Mouse (Mus musculus): ENCODE measurements at regions not wholly inside any gene's neighbourhood (a gene's known extent, or its start where the extent isn't known, plus 50 kb on each side); places are given as distances from the start of the nearest gene placed in this dataset.

DNA sequence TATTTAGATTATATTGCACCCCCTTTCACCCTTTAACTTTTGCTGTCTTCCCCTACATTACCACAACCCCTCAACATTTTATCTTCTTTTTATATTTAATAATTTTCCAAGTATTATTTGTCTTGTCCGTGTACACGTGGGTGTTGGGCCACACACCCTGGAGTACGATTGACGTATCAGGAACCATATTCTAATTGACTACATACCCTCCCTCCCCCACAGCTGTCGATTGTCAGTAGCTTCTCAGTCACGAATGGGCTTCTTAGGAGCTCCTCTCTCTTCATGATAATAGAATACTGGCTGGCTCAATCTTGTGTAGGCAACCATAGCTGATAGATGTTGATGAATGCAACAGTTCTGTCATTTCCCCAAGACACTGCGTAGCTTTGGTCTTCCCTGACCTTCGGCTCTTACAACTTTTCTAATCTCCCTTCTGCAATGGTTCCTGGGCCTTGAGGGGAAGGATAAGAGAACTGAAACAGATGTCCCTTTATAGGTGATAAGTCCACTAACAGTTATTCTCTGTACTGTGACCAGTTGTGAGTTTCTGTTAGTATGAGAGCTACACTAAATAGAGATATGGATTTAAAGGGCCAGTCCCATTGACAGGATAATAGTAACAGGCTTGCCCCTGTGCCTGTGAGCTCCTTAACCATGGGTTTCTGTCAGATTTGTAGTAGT lies 310.9 kb downstream of the Epha7 start:
- intact Hi-C loops (cut with DNase I) = no loop called here
- no peak for DNase-seq (ENCODE audit: extremely low spot score in 1 of 2, low spot score in 2 of 2)

DNA sequence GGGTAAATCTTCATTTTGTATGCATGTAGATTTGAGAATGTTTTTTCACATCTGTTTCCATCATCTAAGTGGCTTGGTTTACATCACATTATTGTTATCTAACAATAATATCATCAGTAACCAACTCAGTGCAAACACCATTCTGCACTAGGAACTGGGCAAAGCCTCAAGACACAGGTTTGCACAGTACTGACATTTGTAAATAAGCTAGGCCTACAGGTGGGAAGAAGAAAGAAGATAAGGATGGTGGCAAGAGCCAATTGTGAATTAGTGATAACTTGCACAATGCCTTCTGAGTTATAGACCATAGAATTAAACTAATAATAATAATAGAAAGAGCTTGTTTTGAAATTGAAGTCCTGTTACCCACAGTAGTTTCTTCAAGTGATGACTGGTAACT lies 317.6 kb downstream of the Epha7 start:
- no peak for DNase-seq (ENCODE audit: extremely low spot score in 1 of 2, low spot score in 2 of 2)
- intact Hi-C loops (cut with DNase I) = no loop called here

DNA sequence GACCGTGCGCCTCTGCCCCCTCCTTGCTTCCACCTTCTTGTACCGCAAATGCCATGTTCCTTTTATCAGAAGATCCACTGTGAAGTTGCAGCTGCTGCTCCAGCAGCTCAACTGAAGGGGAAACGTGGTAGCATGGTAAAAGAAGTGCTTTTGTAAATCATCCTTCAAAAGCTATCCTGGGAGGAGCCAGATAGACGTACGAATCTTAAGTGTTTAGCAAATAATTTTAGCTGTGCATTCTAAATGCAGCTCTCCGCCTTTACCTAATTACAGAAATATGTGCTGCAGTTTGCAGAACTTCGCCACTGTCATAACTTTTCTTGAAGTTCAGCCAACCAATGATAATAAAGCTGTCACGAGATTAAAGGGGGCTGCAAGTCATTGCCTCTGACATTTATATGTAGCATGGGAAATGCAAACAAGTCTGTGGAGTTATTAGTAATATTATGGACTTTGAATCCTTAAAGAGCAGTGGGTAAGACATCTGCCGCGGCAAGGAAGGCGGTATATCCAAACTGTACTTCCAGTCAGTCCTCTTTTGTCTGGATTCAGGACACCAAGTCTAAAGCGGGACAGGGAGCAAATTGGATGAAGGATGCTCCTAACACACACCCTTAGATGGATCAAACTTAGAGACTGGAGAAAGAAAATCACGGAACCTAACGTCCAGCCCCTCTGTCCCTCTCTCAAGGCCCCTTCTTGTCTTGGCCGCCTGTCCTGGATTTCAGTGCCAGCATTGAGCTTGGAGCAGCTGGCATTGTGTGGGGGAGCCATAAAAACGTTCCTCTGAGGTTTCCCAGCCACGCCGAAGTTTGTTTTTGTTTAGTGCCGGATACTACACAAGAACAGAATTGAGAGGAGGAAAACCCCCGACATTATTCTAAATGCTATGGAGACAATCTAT lies 320.7 kb downstream of the Epha7 start:
- no peak for DNase-seq (ENCODE audit: extremely low spot score in 1 of 2, low spot score in 2 of 2)
- intact Hi-C loops (cut with DNase I) = no loop called here

DNA sequence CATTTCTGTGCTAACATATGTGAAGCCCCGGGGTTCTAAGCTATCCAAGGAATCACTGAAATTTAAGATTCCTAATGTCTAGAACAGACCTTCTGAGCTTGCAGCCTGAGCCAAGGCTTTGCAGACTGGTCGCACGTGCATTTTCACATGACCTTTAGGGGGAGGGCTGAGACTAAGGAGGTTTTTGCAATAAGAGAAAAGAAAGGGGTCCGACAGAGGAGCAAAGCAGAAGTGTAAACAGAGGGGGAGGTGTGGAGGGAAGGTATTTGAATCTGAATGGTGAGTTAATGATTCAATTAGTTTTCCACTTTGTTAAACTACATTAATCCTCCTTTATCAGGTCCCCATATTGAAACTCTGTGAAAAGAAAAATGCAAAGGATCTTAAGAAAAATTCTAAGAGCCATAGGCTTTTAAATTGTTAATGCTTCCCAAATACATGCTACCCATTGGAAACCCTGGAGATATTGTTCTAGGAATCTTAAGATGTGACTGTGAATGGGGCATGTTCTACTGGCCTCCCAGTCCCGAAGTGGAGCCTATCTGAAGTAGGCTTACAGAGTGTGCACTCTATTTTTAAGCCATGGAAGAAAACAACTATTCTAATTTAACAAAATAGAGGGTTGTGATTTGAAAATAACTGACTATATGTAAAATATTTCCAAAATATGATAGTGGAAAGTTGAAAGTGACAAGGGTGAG lies 322.9 kb downstream of the Epha7 start:
- intact Hi-C loops (cut with DNase I) = no loop called here
- DNase-seq (ENCODE audit: extremely low spot score in 1 of 2, low spot score in 2 of 2) = no peak

DNA sequence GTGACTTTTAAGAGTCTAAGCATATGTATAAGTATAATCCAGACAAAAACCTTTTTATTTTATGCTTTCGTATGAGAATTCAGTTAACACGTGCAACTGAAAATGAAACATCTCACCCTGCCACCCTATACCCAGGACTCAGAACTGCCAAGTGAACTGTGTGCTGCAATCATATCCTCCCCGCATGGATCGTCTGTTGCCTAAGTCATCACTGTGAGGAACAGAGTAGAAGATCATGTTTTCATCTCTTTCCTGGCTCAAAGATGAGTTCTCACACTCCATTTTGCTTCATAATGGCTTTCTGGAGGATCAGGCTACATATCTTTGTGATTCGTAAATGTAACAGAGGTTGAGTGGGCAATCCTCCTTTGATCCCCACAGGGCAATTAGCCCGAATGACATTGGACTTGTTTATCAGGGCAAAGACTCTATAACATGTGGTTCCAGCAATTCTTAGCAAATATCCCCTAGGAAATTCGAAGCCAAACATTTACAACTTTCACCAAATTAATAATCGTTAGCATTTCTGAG lies 325.9 kb downstream of the Epha7 start:
- no peak for DNase-seq (ENCODE audit: extremely low spot score in 1 of 2, low spot score in 2 of 2)
- intact Hi-C loops (cut with DNase I) = no loop called here

DNA sequence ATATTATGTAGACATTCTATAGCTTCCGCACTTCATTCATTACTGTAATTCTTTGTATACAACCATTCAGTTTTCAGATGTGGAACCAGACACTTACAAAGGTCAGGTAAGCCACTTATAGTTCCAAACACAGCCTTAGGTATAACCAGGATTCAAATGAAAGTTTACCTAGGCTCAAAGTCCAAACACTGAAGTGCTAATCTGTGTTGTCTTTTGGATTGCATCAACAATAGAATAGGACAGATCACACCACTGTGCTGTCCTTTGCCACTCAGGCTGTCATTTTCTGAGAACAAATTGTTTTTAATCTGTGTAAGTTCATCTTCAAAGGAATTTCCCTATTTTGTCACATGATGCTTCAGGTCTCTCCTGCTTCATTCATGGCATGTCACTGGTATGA lies 330.5 kb downstream of the Epha7 start:
- no peak for DNase-seq (ENCODE audit: extremely low spot score in 1 of 2, low spot score in 2 of 2)
- intact Hi-C loops (cut with DNase I) = no loop called here

DNA sequence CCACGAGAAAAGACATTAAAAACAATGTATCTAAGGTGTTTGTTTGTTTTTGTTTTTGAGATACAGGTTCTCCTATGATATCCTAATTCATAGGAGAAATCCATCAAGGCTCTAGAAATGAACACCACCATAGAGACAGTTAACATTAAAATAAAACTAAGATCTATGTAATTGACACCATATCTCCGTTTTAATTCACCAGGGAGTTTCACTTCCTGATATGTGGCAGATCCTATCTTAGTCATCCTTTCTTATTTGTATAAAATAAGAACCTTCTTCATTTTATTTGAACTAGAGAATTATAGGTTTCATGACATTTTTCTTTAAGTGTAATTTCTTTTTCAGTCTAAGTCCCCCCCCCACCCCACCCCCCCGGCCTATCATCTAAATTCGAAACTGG lies 332.3 kb downstream of the Epha7 start:
- no peak for DNase-seq (ENCODE audit: extremely low spot score in 1 of 2, low spot score in 2 of 2)
- intact Hi-C loops (cut with DNase I) = no loop called here

DNA sequence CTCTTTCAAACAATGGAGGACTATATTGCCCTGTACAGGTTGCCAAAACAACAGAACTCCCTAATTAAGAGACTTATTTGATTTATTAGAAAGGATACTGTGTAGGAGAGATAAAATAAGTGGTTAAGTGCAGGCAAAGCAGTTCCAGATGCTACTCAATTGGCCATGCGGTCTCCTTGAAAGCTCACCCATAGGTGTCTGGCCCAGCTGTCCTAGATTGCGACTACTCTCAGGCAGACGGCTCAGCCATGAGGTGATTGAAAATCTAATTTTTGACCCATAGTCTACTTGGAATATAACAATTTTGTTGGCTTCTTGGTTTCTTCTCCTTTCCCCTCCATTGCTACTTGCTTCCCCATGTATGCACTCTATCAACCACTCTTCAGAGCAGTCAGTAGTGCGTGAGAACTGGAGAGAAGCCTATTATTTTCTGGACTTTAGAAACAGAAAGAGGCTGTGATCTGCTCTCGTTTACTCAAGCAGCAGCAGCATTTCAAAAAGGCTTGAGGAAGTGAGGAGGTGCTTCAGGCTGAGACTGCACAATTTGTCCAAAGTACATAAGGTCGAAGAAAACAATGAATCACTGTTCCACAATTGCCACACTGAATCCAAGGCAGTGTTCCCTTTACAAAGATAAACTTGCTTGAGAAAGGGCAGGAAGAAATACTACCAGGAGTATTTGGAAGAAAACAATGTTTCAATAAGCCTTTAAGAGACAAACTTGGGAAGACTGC lies 339.4 kb downstream of the Epha7 start:
- no peak for DNase-seq (ENCODE audit: extremely low spot score in 1 of 2, low spot score in 2 of 2)
- intact Hi-C loops (cut with DNase I) = no loop called here

DNA sequence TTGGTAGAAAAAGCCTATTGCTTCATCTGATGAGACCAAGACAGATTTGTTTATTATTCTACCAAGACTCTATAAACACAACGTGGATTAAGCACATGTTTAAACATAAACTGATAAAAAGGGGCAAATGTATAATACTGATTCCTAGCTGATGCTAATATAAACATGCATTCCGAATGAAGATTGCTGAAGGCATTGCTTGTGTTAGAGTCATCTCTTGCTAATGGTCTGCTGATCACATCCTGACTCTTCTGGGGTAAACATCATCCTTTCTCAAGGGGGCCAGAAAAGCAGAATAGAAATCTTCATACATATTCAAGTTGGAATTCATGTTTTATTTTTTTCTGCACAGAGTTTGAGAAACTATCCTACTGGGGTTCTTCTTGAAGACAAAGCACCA lies 369.6 kb downstream of the Epha7 start:
- no peak for DNase-seq (ENCODE audit: extremely low spot score in 1 of 2, low spot score in 2 of 2)
- intact Hi-C loops (cut with DNase I) = no loop called here

DNA sequence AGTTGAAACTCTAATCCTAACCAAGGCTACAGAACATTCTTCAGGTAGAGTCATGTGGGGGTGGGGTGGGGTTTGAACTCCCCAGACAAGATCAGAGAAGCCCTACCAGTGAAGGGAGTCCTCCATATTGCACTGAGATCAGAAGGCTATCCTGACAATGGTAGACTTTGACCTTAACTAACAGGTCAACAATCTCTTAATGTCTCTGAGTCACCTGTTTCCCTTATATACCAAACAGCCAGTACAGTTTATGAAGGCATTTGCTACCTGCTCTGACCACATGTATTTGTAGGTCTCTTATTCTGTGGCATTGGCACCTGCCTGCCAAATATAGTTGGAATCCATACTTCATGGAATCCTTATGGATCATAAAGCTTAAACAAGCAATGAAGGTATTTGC lies 370.5 kb downstream of the Epha7 start:
- no peak for DNase-seq (ENCODE audit: extremely low spot score in 1 of 2, low spot score in 2 of 2)
- intact Hi-C loops (cut with DNase I) = no loop called here

DNA sequence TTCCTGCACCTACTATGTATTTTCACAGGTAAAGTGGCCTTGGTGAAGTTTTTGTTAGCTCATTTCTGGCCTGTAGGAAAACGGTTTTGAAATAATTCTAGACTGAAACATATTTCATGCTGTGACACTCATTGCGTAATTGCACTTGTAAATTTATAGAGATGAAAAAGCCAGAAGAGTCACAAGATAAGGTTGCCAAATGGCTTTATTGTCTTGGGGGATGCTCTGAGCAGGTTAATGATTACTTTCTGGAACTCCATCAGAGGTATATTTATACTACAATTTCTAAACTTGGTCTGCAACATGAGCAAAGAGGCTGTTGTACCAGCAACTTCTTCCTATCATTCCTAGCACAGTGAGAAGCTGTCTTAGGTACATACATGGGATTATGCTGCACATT lies 370.9 kb downstream of the Epha7 start:
- DNase-seq (ENCODE audit: extremely low spot score in 1 of 2, low spot score in 2 of 2) = no peak
- intact Hi-C loops (cut with DNase I) = no loop called here

DNA sequence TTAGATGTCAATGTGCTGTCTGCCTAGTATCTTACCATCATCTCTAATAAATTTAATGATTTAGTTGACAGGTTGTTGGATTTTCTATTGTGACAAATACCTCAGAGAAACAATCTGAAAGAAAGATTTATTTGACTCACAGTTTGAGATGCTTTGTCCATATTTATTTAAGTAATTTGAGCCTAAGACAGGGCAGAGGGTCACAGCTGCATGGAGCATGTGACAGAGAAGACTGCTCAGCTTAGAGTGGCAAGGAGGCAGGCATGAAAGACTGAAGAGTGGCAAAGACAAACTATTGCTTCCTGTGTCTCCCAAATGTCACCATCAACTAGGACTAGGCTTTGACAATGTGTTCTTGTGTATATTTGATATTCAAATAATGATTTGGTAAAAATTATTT lies 388.0 kb downstream of the Epha7 start:
- no peak for DNase-seq (ENCODE audit: extremely low spot score in 1 of 2, low spot score in 2 of 2)
- intact Hi-C loops (cut with DNase I) = no loop called here

All from left cerebral cortex, postnatal 10 days (tissue).